Mouse (Mus musculus): ENCODE measurements around the gene Mtus2.

GRCm38 (mm10) chr5:148233714-148234113 is 276.6 kb downstream of the Mtus2 start:
- TF ChIP-seq HCFC1 (IDR thresholded peaks at IDR 0.05; ENCODE audit: borderline replicate concordance, insufficient read depth, low read length) (no peak), ZNF384 (IDR thresholded peaks at IDR 0.05; ENCODE audit: low read depth, low read length) (no peak), ZC3H11A (IDR thresholded peaks at IDR 0.05; ENCODE audit: borderline replicate concordance, low read depth, low read length) (no peak), MAFK (IDR thresholded peaks at IDR 0.05; ENCODE audit: insufficient read depth, low read depth, low read length) (no peak)
